Mouse (Mus musculus) neural tube, embryonic 14.5 days (tissue): ENCODE results near the gene Wnt9b. TPM values are rescaled to one million over a fixed set of nuclear protein-coding genes. Genes with fewer than 3 reads are reported as not detected.
A peak's percentile ranks its signal among the peaks of the same experiment; 100 is the strongest.

ENCODE experiments used
- ATAC-seq: fragments of 200-750 bp; cut with Nextera tagmentation; 2 replicates; pipeline ENCODE4 v1.8.0; 2017; ENCODE audit warnings: low read depth, mild to moderate bottlenecking, moderate TSS enrichment, moderate library complexity
- H3K27ac ChIP-seq: fragments of 300-500 bp; sonication (generic); 2 replicates; pipeline ENCODE4 v1.5.1; 2014; ENCODE audit warnings: low read depth, mild to moderate bottlenecking, control low read depth, low read length, moderate library complexity, mixed read lengths
- H3K27me3 ChIP-seq: fragments of 300-500 bp; sonication (generic); 2 replicates; pipeline ENCODE4 v1.6.1; 2014; ENCODE audit warnings: low read length; ENCODE audit not compliant: control insufficient read depth, insufficient read depth
- H3K36me3 ChIP-seq: fragments of 300-500 bp; sonication (generic); 2 replicates; pipeline ENCODE4 v1.6.1; 2014; ENCODE audit warnings: low read length, mixed read lengths; ENCODE audit not compliant: control insufficient read depth, insufficient read depth
- H3K4me1 ChIP-seq: fragments of 300-500 bp; sonication (generic); 2 replicates; pipeline ENCODE4 v1.6.1; 2014; ENCODE audit warnings: low read length; ENCODE audit not compliant: control insufficient read depth, insufficient read depth
- H3K4me2 ChIP-seq: fragments of 300-500 bp; sonication (generic); 2 replicates; pipeline ENCODE4 v1.6.1; 2014; ENCODE audit warnings: mild to moderate bottlenecking, low read depth, low read length, control low read depth
- H3K4me3 ChIP-seq: fragments of 300-500 bp; sonication (generic); 2 replicates; pipeline ENCODE4 v1.5.1; 2014; ENCODE audit warnings: low read depth, low read length, control low read depth, mixed read lengths
- H3K9ac ChIP-seq: fragments of 300-500 bp; sonication (generic); replicated peaks from 2 replicates; pipeline ENCODE4 v1.6.1; 2014; ENCODE audit warnings: low read depth, mild to moderate bottlenecking, control low read depth, low read length, mixed read lengths
- H3K9me3 ChIP-seq: fragments of 300-500 bp; sonication (generic); 2 replicates; pipeline ENCODE4 v1.6.1; 2016; ENCODE audit warnings: low read length; ENCODE audit not compliant: control insufficient read depth
- WGBS: fragments of 180-500 bp; shearing (Covaris S2); extraction: QIAGEN DNeasy Blood & Tissue Kit; methylation state at CpG from one replicate; pipeline ENCODE4 v1.1.7; 2014; 5-methylcytosine and 5-hydroxymethylcytosine counted together
- polyA plus RNA-seq: library from polyadenylated mRNA; unstranded; fragments of >200 nt; fragmentation: Nextera tagmentation; extraction: Ambion mirVana; gene quantifications from 2 replicates; pipeline ENCODE4 v1.2.1, GENCODE M21; 2014

Wnt9b gene
- polyA plus RNA-seq, 1 experiment from 2014 or later = 0.25 TPM

DNA sequence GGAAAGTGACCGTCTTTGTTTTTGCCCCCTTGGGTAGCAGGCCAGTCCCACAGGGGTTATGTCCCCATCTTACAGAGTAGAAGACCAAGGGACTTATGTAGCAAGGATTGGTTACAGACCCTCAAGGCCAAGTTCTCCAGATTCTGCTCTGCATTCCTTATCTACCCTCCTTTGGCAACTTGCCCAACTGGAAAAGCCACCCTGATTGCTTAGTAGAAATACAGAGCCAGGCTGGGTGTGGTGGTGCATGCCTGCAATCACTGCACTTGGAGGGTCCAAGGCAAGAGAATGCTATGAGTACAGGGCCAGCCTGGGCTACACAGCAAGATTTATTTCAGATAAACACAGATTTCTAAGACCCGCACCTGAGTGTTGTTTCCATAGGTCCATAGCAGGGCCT, 15.7 kb downstream of the Wnt9b start:
- no peak for ATAC-seq
- Histone ChIP-seq H3K9ac (no peak overlapping the region), H3K4me2 (no peak overlapping the region), H3K27me3 (no peaks in the 10 kb centered on the region), H3K9me3 (no peaks in the 10 kb centered on the region), H3K27ac (no peak overlapping the region), H3K4me3 (no peak overlapping the region), H3K4me1 (no peaks in the 10 kb centered on the region), H3K36me3 (no peaks in the 10 kb centered on the region)
- 93% methylated on average over 2 of the region's 2 CpGs for WGBS

DNA sequence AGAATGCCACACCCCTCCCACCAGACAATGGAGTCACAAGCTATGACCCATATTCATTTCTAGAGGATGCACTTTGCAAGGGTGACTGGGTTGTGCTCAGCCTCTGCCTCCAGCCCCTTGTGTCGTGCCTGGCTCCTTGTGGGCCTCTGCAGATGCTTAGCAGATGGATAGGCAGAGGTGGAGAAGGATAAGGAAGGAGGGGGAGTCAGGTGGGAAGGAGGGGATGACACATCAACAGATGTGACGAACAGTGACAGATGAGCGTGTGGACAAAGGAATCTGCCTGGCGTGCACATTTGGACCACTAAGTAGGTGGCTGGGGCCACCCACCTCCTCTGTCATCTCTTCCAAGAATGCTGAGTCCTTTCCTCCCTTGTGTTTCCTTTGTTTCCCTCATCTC, 16.6 kb downstream of the Wnt9b start:
- H3K4me2 ChIP-seq = no peak overlapping the region
- H3K9ac ChIP-seq = no peak overlapping the region
- ATAC-seq = no peak

DNA sequence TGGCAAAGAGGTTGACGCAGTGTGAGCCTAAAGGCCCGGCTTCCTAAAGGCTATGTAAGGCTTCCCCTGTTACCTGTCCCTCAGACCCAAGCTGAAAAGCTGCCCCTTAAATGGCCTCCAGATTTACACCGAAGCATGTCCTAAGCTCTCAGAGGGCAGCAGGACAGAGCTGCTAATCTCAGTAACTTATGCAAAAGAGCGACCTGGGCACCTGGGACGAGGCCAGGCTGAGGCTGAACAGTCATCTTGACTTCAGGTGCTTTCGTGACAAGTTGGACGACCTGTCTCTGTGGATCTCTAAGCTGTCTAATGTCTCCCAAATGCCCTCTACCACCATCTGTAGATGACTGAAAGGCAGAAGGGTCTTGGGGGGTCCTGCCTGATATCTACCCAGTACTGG, 17.3 kb downstream of the Wnt9b start:
- no peak for ATAC-seq

More for the DNA sequence above, 16.6 kb downstream of the Wnt9b start:
- H3K9me3 ChIP-seq = no peaks in the 10 kb centered on the region
- H3K4me3 ChIP-seq = no peak overlapping the region
- H3K27ac ChIP-seq = no peak overlapping the region
- no peaks in the 10 kb centered on the region for H3K27me3 ChIP-seq
- no peaks in the 10 kb centered on the region for H3K4me1 ChIP-seq
- WGBS = 78% methylated on average over 4 of the region's 4 CpGs
- no peaks in the 10 kb centered on the region for H3K36me3 ChIP-seq

DNA sequence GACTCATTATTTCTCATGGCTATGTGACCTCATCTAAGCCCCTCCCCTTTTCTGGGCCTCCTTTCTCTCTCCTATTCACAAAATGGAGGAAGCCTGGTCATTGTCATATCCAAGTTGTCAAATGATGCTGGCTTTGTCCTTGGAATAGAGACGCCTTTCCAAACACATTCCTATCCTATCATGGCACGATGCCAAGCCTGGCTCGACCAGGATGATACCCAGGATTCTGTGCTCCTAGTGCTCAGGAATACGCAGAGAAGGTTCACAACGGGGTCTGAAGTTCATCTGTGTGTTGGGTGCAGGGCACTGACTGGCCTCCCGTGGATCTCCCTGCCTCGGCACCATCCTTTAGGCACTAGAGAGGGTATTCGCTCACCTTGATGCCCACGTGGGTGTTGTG, 18.0 kb downstream of the Wnt9b start:
- WGBS = 90% methylated on average over 9 of the region's 9 CpGs
- no peaks in the 10 kb centered on the region for H3K9me3 ChIP-seq
- H3K27ac ChIP-seq = no peak overlapping the region
- H3K4me1 ChIP-seq = no peaks in the 10 kb centered on the region
- H3K4me3 ChIP-seq = no peak overlapping the region
- ATAC-seq = no peak
- H3K9ac ChIP-seq = no peak overlapping the region
- H3K36me3 ChIP-seq = no peaks in the 10 kb centered on the region
- H3K4me2 ChIP-seq = no peak overlapping the region
- H3K27me3 ChIP-seq = no peaks in the 10 kb centered on the region

More for the DNA sequence above, 17.3 kb downstream of the Wnt9b start:
- H3K9me3 ChIP-seq = no peaks in the 10 kb centered on the region
- H3K4me2 ChIP-seq = no peak overlapping the region
- H3K27me3 ChIP-seq = no peaks in the 10 kb centered on the region
- no peaks in the 10 kb centered on the region for H3K4me1 ChIP-seq
- no peaks in the 10 kb centered on the region for H3K36me3 ChIP-seq
- 89% methylated on average over 7 of the region's 7 CpGs for WGBS
- no peak overlapping the region for H3K4me3 ChIP-seq
- H3K9ac ChIP-seq = no peak overlapping the region
- no peak overlapping the region for H3K27ac ChIP-seq

DNA sequence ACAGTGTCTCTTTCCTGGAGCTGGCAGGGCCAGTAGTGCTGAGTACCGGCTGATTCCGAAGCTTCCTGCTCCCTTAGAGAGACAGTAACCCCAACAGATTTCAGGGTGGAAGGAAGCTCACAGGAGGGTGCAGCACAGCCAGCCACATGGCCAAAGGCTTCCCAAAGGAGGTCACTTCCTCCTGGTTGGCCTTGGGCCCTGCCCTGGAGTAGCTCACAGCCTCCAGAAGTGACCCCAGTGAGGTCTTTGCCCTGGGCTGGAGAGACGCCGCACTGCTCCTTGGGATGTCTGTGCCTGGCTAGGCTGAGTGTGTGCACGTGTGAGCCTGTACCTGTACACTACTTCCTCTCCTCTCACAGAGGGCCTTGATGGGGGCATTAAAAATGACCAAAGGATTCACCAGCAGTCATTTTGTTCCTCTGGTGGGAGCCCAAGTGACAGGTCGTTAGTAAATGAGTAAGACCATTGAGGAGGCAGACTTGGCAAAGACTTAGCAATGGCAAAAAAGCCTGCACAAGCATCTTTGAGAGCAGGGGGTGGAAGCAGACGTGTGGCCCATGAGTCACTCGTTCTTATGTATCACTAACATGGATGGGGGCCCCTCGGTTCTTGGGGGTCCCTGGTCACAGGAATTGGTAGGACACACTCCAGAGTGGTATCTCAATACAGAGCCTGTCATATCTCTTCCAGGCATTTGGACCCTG, 20.2 kb downstream of the Wnt9b start:
- Histone ChIP-seq H3K4me1 (no peaks in the 10 kb centered on the region), H3K9ac (no peak overlapping the region), H3K4me3 (no peak overlapping the region), H3K36me3 (no peaks in the 10 kb centered on the region), H3K9me3 (no peaks in the 10 kb centered on the region), H3K4me2 (no peak overlapping the region), H3K27me3 (no peaks in the 10 kb centered on the region), H3K27ac (no peak overlapping the region)
- ATAC-seq = no peak
- WGBS = 76% methylated on average over 9 of the region's 9 CpGs

DNA sequence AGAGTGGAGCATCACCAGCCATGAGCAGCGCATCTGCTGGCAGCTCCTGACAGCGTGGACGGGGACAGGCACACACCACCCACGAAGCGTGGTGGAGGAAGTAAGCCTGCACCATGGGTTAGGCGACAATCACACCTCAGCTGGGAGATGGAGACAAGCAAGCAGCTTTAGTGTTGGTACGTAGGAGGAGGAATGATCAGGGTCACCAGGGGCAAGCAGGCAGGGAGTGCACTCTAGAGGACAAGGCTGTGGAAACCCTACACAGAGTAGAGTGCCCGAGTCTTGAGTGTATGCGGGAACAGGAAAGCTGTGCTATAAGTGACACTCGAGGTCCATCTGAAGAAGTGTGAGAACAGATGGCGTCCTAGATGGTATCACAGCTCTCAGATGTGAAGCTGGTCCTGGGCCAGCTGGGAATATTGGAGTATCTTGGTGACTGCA, 25.3 kb downstream of the Wnt9b start:
- WGBS = 75% methylated on average over 11 of the region's 11 CpGs

DNA sequence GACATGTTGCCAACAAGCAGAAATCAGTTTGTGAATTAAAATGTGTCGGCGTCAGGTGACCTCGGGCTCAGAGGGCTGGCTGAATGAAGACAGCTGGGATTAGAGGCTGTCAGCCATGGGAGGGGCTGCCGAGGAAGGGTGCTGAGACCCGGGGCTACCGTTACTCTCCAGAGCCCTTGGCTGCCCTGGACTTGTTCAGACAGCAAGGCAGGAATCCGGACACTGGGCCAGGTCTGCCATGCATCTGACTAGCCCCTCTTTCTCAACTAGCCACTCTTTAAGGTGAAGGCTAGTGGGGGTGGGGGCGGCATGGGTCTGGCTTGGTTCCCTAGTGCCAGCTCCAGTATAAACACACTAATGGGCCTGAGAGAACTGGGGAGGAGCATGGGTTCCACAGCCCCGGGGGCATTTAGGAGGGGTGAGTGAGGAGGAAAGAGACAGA, 27.6 kb downstream of the Wnt9b start:
- Histone ChIP-seq H3K9me3 (no peaks in the 10 kb centered on the region), H3K9ac (no peak overlapping the region), H3K27me3 (no peaks in the 10 kb centered on the region), H3K4me2 (peak overlapping the region; percentile 24), H3K27ac (no peak overlapping the region), H3K4me3 (no peak overlapping the region), H3K36me3 (no peaks in the 10 kb centered on the region), H3K4me1 (peaks cover 9% of the 10 kb centered on the region)
- WGBS = 27% methylated on average over 9 of the region's 9 CpGs
- ATAC-seq = peak; percentile 74; the same call in 1 of the 2 replicates

More for the DNA sequence above, 25.3 kb downstream of the Wnt9b start:
- Histone ChIP-seq H3K9me3 (no peaks in the 10 kb centered on the region), H3K27ac (no peak overlapping the region), H3K4me3 (no peak overlapping the region), H3K36me3 (no peaks in the 10 kb centered on the region), H3K4me1 (peaks cover 9% of the 10 kb centered on the region), H3K9ac (no peak overlapping the region), H3K27me3 (no peaks in the 10 kb centered on the region), H3K4me2 (no peak overlapping the region)
- ATAC-seq = no peak

DNA sequence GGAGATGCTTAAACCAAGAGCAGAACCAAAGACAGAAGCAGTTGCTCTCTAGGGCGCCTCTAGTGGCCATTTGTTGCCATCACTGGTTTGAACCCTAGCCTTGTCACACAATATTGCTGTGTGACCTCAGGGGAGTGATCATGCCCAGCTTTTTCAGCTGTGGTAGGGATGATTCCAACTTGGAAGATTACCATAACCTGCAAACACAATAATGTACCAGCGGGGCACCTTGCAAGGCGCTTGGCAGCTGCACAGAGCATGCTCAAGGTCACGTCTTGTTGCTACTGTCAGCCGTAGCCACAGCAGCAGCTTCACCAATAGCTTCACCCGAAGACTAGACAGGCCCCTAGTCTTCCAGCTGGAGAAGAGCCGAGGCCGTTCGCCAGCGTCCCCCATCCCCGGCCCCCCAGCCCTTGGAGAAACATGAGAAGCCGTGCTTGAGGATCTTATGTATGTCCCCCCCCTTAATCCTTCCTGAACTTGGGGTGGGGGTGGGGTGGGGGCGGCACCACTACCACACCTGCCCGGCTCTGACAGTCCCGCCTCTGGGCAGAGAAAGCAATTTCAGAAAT, 28.1 kb downstream of the Wnt9b start:
- no peak overlapping the region for H3K9ac ChIP-seq
- peaks cover 9% of the 10 kb centered on the region for H3K4me1 ChIP-seq
- peak overlapping the region; percentile 24 for H3K4me2 ChIP-seq
- 0 out of 2 replicates have a peak overlapping the region, but pooled peaks have one; percentile 39 for H3K27ac ChIP-seq
- WGBS = 30% methylated on average over 15 of the region's 15 CpGs
- no peaks in the 10 kb centered on the region for H3K36me3 ChIP-seq
- no peaks in the 10 kb centered on the region for H3K27me3 ChIP-seq
- H3K9me3 ChIP-seq = no peaks in the 10 kb centered on the region
- no peak overlapping the region for H3K4me3 ChIP-seq
- ATAC-seq = peak; percentile 46; the same call in 1 of the 2 replicates

DNA sequence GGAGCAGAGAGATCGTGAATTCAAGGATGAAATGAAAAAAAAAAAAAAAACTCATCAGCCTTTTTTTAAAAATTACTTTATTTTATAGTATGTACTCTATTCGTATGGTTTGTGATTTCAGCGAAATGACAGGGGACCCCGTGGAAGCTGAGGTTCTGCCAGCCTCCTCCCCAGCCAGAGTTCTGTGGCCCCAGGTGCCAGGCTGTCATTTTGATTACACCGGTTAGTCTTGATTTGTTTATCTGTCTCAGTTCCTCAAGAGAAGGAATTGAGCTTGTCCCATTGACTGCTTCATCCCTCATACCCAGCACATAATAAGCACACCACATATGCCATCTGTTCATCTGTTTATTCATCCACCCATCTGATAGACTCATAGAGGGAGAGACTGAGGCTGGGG, 30.2 kb downstream of the Wnt9b start:
- H3K27me3 ChIP-seq = no peaks in the 10 kb centered on the region
- H3K4me3 ChIP-seq = no peak overlapping the region
- H3K9me3 ChIP-seq = no peaks in the 10 kb centered on the region
- ATAC-seq = no peak
- no peak overlapping the region for H3K4me2 ChIP-seq
- peaks cover 9% of the 10 kb centered on the region for H3K4me1 ChIP-seq
- no peak overlapping the region for H3K9ac ChIP-seq
- H3K27ac ChIP-seq = no peak overlapping the region
- 82% methylated on average over 5 of the region's 5 CpGs for WGBS
- H3K36me3 ChIP-seq = no peaks in the 10 kb centered on the region
